Mouse (Mus musculus): ENCODE measurements around the gene Efhc1.

DNA sequence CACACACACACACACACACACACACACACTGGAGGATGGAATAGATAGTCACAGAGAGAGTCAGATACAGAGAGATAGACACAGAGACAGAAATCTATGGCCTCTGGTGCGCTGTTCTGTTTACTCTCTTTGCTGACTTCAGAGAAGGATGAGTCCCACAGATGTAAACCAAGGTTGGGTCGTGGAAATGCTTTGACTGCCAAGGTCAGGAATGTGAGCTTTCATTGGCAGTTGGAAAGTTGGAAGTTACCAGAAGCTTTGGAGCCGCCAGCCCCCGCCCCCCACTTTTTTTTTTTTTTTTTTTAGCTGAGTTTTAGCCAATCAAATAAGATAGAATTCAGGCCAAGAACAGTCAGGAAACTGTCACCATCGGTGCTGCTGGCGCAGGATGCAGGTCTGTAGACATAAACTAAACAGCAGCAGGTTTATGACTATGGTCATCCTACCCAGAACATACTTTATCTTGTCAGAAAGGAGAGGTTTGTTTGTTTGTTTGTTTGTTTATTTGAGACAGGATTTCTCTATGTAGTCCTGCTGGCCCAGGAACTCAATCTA lies 33.9 kb upstream of the Efhc1 start:
- TF ChIP-seq CTCF (IDR thresholded peaks at IDR 0.05 in 2 of 3, conservative IDR thresholded peaks at IDR 0.05 in 1 of 3; ENCODE audit: control insufficient read depth in 1 of 3, insufficient read depth in 1 of 3, low read depth in 2 of 3, low read length in 3 of 3, poor library complexity in 1 of 3, severe bottlenecking in 1 of 3) (no peak), POLR2A (IDR thresholded peaks at IDR 0.05; ENCODE audit: control insufficient read depth in 1 of 2, insufficient read depth in 1 of 2, low read depth in 1 of 2, low read length in 2 of 2, poor library complexity in 1 of 2) (no peak), NRF1 (IDR thresholded peaks at IDR 0.05; ENCODE audit: insufficient read depth, low read depth, low read length, poor library complexity, severe bottlenecking) (no peak), E2F4 (IDR thresholded peaks at IDR 0.05; ENCODE audit: borderline replicate concordance, low read depth, low read length) (no peak), MAFK (IDR thresholded peaks at IDR 0.05; ENCODE audit: borderline replicate concordance, low read depth, low read length) (no peak), CHD2 (IDR thresholded peaks at IDR 0.05; ENCODE audit: low read length) (no peak), TCF12 (IDR thresholded peaks at IDR 0.05; ENCODE audit: low read depth, low read length) (no peak), MAZ (IDR thresholded peaks at IDR 0.05; ENCODE audit: low read depth, low read length) (no peak), GATA1 (IDR thresholded peaks at IDR 0.05; ENCODE audit: low read depth, low read length) (no peak), SMC3 (IDR thresholded peaks at IDR 0.05; ENCODE audit: low read depth, low read length) (no peak), UBTF (IDR thresholded peaks at IDR 0.05; ENCODE audit: borderline replicate concordance, insufficient read depth, low read depth, low read length) (no peak), MAX (IDR thresholded peaks at IDR 0.05; ENCODE audit: low read length) (no peak)
